Mouse (Mus musculus): ENCODE measurements around the gene Ddx5.
A peak's percentile ranks its signal among the peaks of the same experiment; 100 is the strongest.
"Not testable (repeated sequence)": the region's sequence is repeated elsewhere in the genome, so short reads cannot be mapped to it uniquely, and the experiment has no call there.

Ddx5 gene

GRCm38 (mm10) chr11:106788026-106788774 is 785 bp downstream of the Ddx5 start:
- DNase-seq, result peak; percentile 100

GRCm38 (mm10) chr11:106787131-106788025 is 1.6 kb downstream of the Ddx5 start:
- DNase-seq, result peak; percentile 93

GRCm38 (mm10) chr11:106785043-106785442 is 3.9 kb downstream of the Ddx5 start:
- DNase-seq, result no peak

- DNase-seq, result no peak
Observed at GRCm38 (mm10) chr11:106784476-106784875, 4.5 kb downstream of the Ddx5 start.

GRCm38 (mm10) chr11:106782841-106783764 is 5.9 kb downstream of the Ddx5 start:
- DNase-seq, result no peak

GRCm38 (mm10) chr11:106782271-106782670 is 6.7 kb downstream of the Ddx5 start:
- not testable (repeated sequence) for DNase-seq

GRCm38 (mm10) chr11:106780590-106781220 is 8.3 kb downstream of the Ddx5 start:
- DNase-seq, result no peak

GRCm38 (mm10) chr11:106780089-106780425 is 8.9 kb downstream of the Ddx5 start:
- DNase-seq, result no peak

GRCm38 (mm10) chr11:106779388-106780088 is 9.4 kb downstream of the Ddx5 start, which contains the start of gene Polg2:
Gene Polg2 (minus strand): TSS chr11:106779537.
- DNase-seq, result peak; percentile 89 to 91

- DNase-seq, result no peak
Observed at GRCm38 (mm10) chr11:106778589-106779387, 10.2 kb downstream of the Ddx5 start.

GRCm38 (mm10) chr11:106778132-106778531 is 10.9 kb downstream of the Ddx5 start:
- DNase-seq, result no peak

GRCm38 (mm10) chr11:106777395-106777794 is 11.6 kb downstream of the Ddx5 start:
- no peak for DNase-seq

- no peak for DNase-seq
Observed at GRCm38 (mm10) chr11:106776960-106777359, 12.0 kb downstream of the Ddx5 start.

GRCm38 (mm10) chr11:106773061-106773460 is 15.9 kb downstream of the Ddx5 start:
- no peak for DNase-seq

- DNase-seq, result peak in 1 of 2 experiments; percentile 52
Observed at GRCm38 (mm10) chr11:106770195-106770974, 18.6 kb downstream of the Ddx5 start.

GRCm38 (mm10) chr11:106767516-106767915 is 21.5 kb downstream of the Ddx5 start:
- DNase-seq, result no peak

- DNase-seq, result no peak
Observed at GRCm38 (mm10) chr11:106766611-106767162, 22.3 kb downstream of the Ddx5 start.

- no peak for DNase-seq
Observed at GRCm38 (mm10) chr11:106762800-106763185, 26.2 kb downstream of the Ddx5 start.

- no peak for DNase-seq
Observed at GRCm38 (mm10) chr11:106762139-106762799, 26.7 kb downstream of the Ddx5 start.

All from cerebellum, postnatal 14 days (tissue).